Mouse (Mus musculus): Measurements from ENCODE around the gene Pdf. TPM values are rescaled to one million over a fixed set of nuclear protein-coding genes. Genes with fewer than 3 reads are reported as not detected.
"Not testable (repeated sequence)": the region's sequence is repeated elsewhere in the genome, so short reads cannot be mapped to it uniquely, and the experiment has no call there.

Gene Pdf
- polyA plus RNA-seq, 1 experiment from 2014 or later = 45.7 TPM

GRCm38 (mm10) chr8:107046976-107047375 lies 1.4 kb downstream of the Pdf start:
- WGBS = 83% methylated on average over 5 of the region's 5 CpGs
- Histone ChIP-seq H3K36me3 (ENCODE audit: control insufficient read depth, insufficient read depth, low read length) (peaks cover 83% of the 10 kb centered on the region), H3K9me3 (ENCODE audit: control insufficient read depth, low read length) (no peaks in the 10 kb centered on the region), H3K27ac (ENCODE audit: low read depth) (no peak overlapping the region), H3K9ac (ENCODE audit: low read length) (no peak overlapping the region), H3K4me3 (ENCODE audit: low read depth, low read length) (peak overlapping the region; percentile 78; the same call in 1 of the 2 replicates), H3K4me1 (replicated peaks; ENCODE audit: control insufficient read depth, insufficient read depth, low read length) (no peaks in the 10 kb centered on the region; the same call in 1 of the 2 replicates), H3K27me3 (replicated peaks; ENCODE audit: control insufficient read depth, insufficient read depth, low read length) (no peaks in the 10 kb centered on the region), H3K4me2 (ENCODE audit: low read length) (peak overlapping the region; percentile 82; the same call in 1 of the 2 replicates)
- DNase-seq (ENCODE audit: low spot score) = no peak
- no peak for ATAC-seq (replicated peaks; ENCODE audit: low FRiP score, low TSS enrichment, low read depth)

- WGBS = 89% methylated on average over 6 of the region's 6 CpGs
- Histone ChIP-seq H3K9me3 (ENCODE audit: control insufficient read depth, low read length) (no peaks in the 10 kb centered on the region), H3K4me2 (ENCODE audit: low read length) (no peak overlapping the region), H3K27me3 (replicated peaks; ENCODE audit: control insufficient read depth, insufficient read depth, low read length) (no peaks in the 10 kb centered on the region), H3K4me3 (ENCODE audit: low read depth, low read length) (no peak overlapping the region), H3K27ac (ENCODE audit: low read depth) (no peak overlapping the region), H3K4me1 (replicated peaks; ENCODE audit: control insufficient read depth, insufficient read depth, low read length) (no peaks in the 10 kb centered on the region; the same call in 1 of the 2 replicates), H3K36me3 (ENCODE audit: control insufficient read depth, insufficient read depth, low read length) (peaks cover 79% of the 10 kb centered on the region), H3K9ac (ENCODE audit: low read length) (no peak overlapping the region)
- ATAC-seq (replicated peaks; ENCODE audit: low FRiP score, low TSS enrichment, low read depth) (no peak), DNase-seq (ENCODE audit: low spot score) (no peak)
Observed at GRCm38 (mm10) chr8:107045478-107045877, 2.9 kb downstream of the Pdf start.

GRCm38 (mm10) chr8:107040632-107041031 lies 7.8 kb downstream of the Pdf start:
- ATAC-seq (replicated peaks; ENCODE audit: low FRiP score, low TSS enrichment, low read depth) = no peak
- Histone ChIP-seq H3K4me3 (ENCODE audit: low read depth, low read length) (no peak overlapping the region), H3K4me2 (ENCODE audit: low read length) (no peak overlapping the region), H3K27ac (ENCODE audit: low read depth) (no peak overlapping the region), H3K9me3 (ENCODE audit: control insufficient read depth, low read length) (no peaks in the 10 kb centered on the region), H3K27me3 (replicated peaks; ENCODE audit: control insufficient read depth, insufficient read depth, low read length) (no peaks in the 10 kb centered on the region), H3K9ac (ENCODE audit: low read length) (no peak overlapping the region), H3K4me1 (replicated peaks; ENCODE audit: control insufficient read depth, insufficient read depth, low read length) (no peaks in the 10 kb centered on the region), H3K36me3 (ENCODE audit: control insufficient read depth, insufficient read depth, low read length) (peaks cover 79% of the 10 kb centered on the region)
- no peak for DNase-seq (ENCODE audit: low spot score)
- 79% methylated on average over 7 of the region's 7 CpGs for WGBS

- no peak overlapping the region for H3K27ac ChIP-seq (ENCODE audit: low read depth)
- H3K9ac ChIP-seq (ENCODE audit: low read length) = no peak overlapping the region
- H3K4me2 ChIP-seq (ENCODE audit: low read length) = no peak overlapping the region
- H3K9me3 ChIP-seq (ENCODE audit: control insufficient read depth, low read length) = no peaks in the 10 kb centered on the region
- WGBS = 81% methylated on average over 8 of the region's 8 CpGs
- ATAC-seq (replicated peaks; ENCODE audit: low FRiP score, low TSS enrichment, low read depth) = no peak
- peaks cover 39% of the 10 kb centered on the region for H3K36me3 ChIP-seq (ENCODE audit: control insufficient read depth, insufficient read depth, low read length)
- no peak overlapping the region for H3K4me3 ChIP-seq (ENCODE audit: low read depth, low read length)
- H3K27me3 ChIP-seq (replicated peaks; ENCODE audit: control insufficient read depth, insufficient read depth, low read length) = no peaks in the 10 kb centered on the region
- peaks cover 10% of the 10 kb centered on the region for H3K4me1 ChIP-seq (replicated peaks; ENCODE audit: control insufficient read depth, insufficient read depth, low read length)
- DNase-seq (ENCODE audit: low spot score) = no peak
Observed at GRCm38 (mm10) chr8:107036626-107037025, 11.8 kb downstream of the Pdf start.

GRCm38 (mm10) chr8:107035641-107036040 lies 12.8 kb downstream of the Pdf start:
- no peak overlapping the region for H3K4me2 ChIP-seq (ENCODE audit: low read length)
- no peak overlapping the region for H3K9ac ChIP-seq (ENCODE audit: low read length)
- H3K4me3 ChIP-seq (ENCODE audit: low read depth, low read length) = no peak overlapping the region
- WGBS = 93% methylated on average over 3 of the region's 3 CpGs
- no peaks in the 10 kb centered on the region for H3K27me3 ChIP-seq (replicated peaks; ENCODE audit: control insufficient read depth, insufficient read depth, low read length)
- no peaks in the 10 kb centered on the region for H3K9me3 ChIP-seq (ENCODE audit: control insufficient read depth, low read length)
- H3K36me3 ChIP-seq (ENCODE audit: control insufficient read depth, insufficient read depth, low read length) = peaks cover 33% of the 10 kb centered on the region
- ATAC-seq (replicated peaks; ENCODE audit: low FRiP score, low TSS enrichment, low read depth) (no peak), DNase-seq (ENCODE audit: low spot score) (no peak)
- H3K4me1 ChIP-seq (replicated peaks; ENCODE audit: control insufficient read depth, insufficient read depth, low read length) = peaks cover 10% of the 10 kb centered on the region
- H3K27ac ChIP-seq (ENCODE audit: low read depth) = no peak overlapping the region

- WGBS = 92% methylated on average over 2 of the region's 2 CpGs
- H3K4me2 ChIP-seq (ENCODE audit: low read length); ATAC-seq (replicated peaks; ENCODE audit: low FRiP score, low TSS enrichment, low read depth); H3K27me3 ChIP-seq (replicated peaks; ENCODE audit: control insufficient read depth, insufficient read depth, low read length); H3K4me3 ChIP-seq (ENCODE audit: low read depth, low read length); H3K27ac ChIP-seq (ENCODE audit: low read depth); H3K9ac ChIP-seq (ENCODE audit: low read length); DNase-seq (ENCODE audit: low spot score); H3K9me3 ChIP-seq (ENCODE audit: control insufficient read depth, low read length): not testable (repeated sequence)
- Histone ChIP-seq H3K4me1 (replicated peaks; ENCODE audit: control insufficient read depth, insufficient read depth, low read length) (peaks cover 10% of the 10 kb centered on the region), H3K36me3 (ENCODE audit: control insufficient read depth, insufficient read depth, low read length) (peaks cover 13% of the 10 kb centered on the region)
Observed at GRCm38 (mm10) chr8:107033609-107034008, 14.8 kb downstream of the Pdf start.

GRCm38 (mm10) chr8:107031577-107032090 lies 16.8 kb downstream of the Pdf start:
- no peak for ATAC-seq (replicated peaks; ENCODE audit: low FRiP score, low TSS enrichment, low read depth)
- peak overlapping the region; percentile 59 for H3K27ac ChIP-seq (ENCODE audit: low read depth)
- peaks cover 3% of the 10 kb centered on the region for H3K36me3 ChIP-seq (ENCODE audit: control insufficient read depth, insufficient read depth, low read length)
- H3K4me3 ChIP-seq (ENCODE audit: low read depth, low read length) = peak overlapping the region; percentile 96
- no peaks in the 10 kb centered on the region for H3K9me3 ChIP-seq (ENCODE audit: control insufficient read depth, low read length)
- DNase-seq (ENCODE audit: low spot score) = no peak
- H3K4me1 ChIP-seq (replicated peaks; ENCODE audit: control insufficient read depth, insufficient read depth, low read length) = peaks cover 10% of the 10 kb centered on the region
- H3K4me2 ChIP-seq (ENCODE audit: low read length) = peak overlapping the region; percentile 57
- H3K27me3 ChIP-seq (replicated peaks; ENCODE audit: control insufficient read depth, insufficient read depth, low read length) = no peaks in the 10 kb centered on the region
- H3K9ac ChIP-seq (ENCODE audit: low read length) = peak overlapping the region; percentile 91
- under 1% methylated on average over 40 of the region's 40 CpGs for WGBS

GRCm38 (mm10) chr8:107030650-107031576 lies 17.5 kb downstream of the Pdf start, which contains the start of gene Vps4a:
Gene Vps4a, plus strand, starts transcription at chr8:107031222.
- 4% methylated on average over 63 of the region's 66 CpGs for WGBS
- peak; percentile 96 for ATAC-seq (replicated peaks; ENCODE audit: low FRiP score, low TSS enrichment, low read depth)
- peak within 1 kb of the TSS; percentile 59 for H3K27ac ChIP-seq (ENCODE audit: low read depth)

More at GRCm38 (mm10) chr8:107030650-107031576, 17.5 kb downstream of the Pdf start, which contains the start of gene Vps4a:
- Histone ChIP-seq H3K36me3 (ENCODE audit: control insufficient read depth, insufficient read depth, low read length) (no peaks in the 10 kb centered on the region; the same call in 1 of the 2 replicates), H3K4me2 (ENCODE audit: low read length) (peak within 1 kb of the TSS; percentile 57), H3K4me3 (ENCODE audit: low read depth, low read length) (peak within 1 kb of the TSS; percentile 96), H3K27me3 (replicated peaks; ENCODE audit: control insufficient read depth, insufficient read depth, low read length) (no peaks in the 10 kb centered on the region), H3K9ac (ENCODE audit: low read length) (peak within 1 kb of the TSS; percentile 91), H3K4me1 (replicated peaks; ENCODE audit: control insufficient read depth, insufficient read depth, low read length) (peaks cover 10% of the 10 kb centered on the region), H3K9me3 (ENCODE audit: control insufficient read depth, low read length) (no peaks in the 10 kb centered on the region)
- DNase-seq (ENCODE audit: low spot score) = peak; percentile 99
